Mouse (Mus musculus): Measurements from ENCODE around the gene Smtn.

Smtn gene

GRCm38 (mm10) chr11:3526207-3526606, 14.2 kb downstream of the Smtn start:
- DNase-seq, result no peak

- DNase-seq, result no peak
Measured at GRCm38 (mm10) chr11:3525560-3525959, 14.9 kb downstream of the Smtn start.

GRCm38 (mm10) chr11:3523840-3524582, 16.4 kb downstream of the Smtn start:
- DNase-seq, result no peak

GRCm38 (mm10) chr11:3522285-3523000, 18.0 kb downstream of the Smtn start:
- DNase-seq, result no peak

GRCm38 (mm10) chr11:3521339-3522224, 18.8 kb downstream of the Smtn start:
- DNase-seq, result no peak

- DNase-seq, result no peak
Measured at GRCm38 (mm10) chr11:3520919-3521318, 19.5 kb downstream of the Smtn start.

- no peak for DNase-seq
Measured at GRCm38 (mm10) chr11:3519756-3520398, 20.5 kb downstream of the Smtn start.

GRCm38 (mm10) chr11:3519051-3519726, 21.2 kb downstream of the Smtn start:
- no peak for DNase-seq

- DNase-seq, result no peak
Measured at GRCm38 (mm10) chr11:3517846-3518732, 22.3 kb downstream of the Smtn start.

- DNase-seq, result no peak
Measured at GRCm38 (mm10) chr11:3516859-3517845, 23.3 kb downstream of the Smtn start.

- no peak for DNase-seq
Measured at GRCm38 (mm10) chr11:3516121-3516520, 24.3 kb downstream of the Smtn start.

GRCm38 (mm10) chr11:3515637-3516036, 24.8 kb downstream of the Smtn start:
- no peak for DNase-seq

- no peak for DNase-seq
Measured at GRCm38 (mm10) chr11:3515216-3515615, 25.2 kb downstream of the Smtn start.

- DNase-seq, result peak; percentile 92
Measured at GRCm38 (mm10) chr11:3514529-3515054, 25.8 kb downstream of the Smtn start, which contains the start of gene Selenom. Selenom (plus strand) TSS chr11:3514684.

GRCm38 (mm10) chr11:3513291-3513690, 27.1 kb downstream of the Smtn start:
- no peak for DNase-seq

- DNase-seq, result no peak
Measured at GRCm38 (mm10) chr11:3510321-3510720, 30.1 kb downstream of the Smtn start.

GRCm38 (mm10) chr11:3509181-3510085, 31.0 kb downstream of the Smtn start:
- no peak for DNase-seq

GRCm38 (mm10) chr11:3508226-3508625, 32.2 kb downstream of the Smtn start:
- no peak for DNase-seq

Data from right cerebral cortex, postnatal 25 days (tissue).